Mouse (Mus musculus) CH12.LX (cell line): ENCODE measurements at regions not wholly inside any gene's neighbourhood (a gene's known extent, or its start where the extent isn't known, plus 50 kb on each side); places are given as distances from the start of the nearest gene placed in this dataset.

ENCODE experiments used
- DNase-seq: peaks from one replicate; pipeline ENCODE4 v3.0.0-alpha.2; 2013; ENCODE audit errors: extremely low read depth
- H3K27ac ChIP-seq: 2 replicates; pipeline ENCODE4 v1.5.1; 2012; ENCODE audit warnings: low read depth, mild to moderate bottlenecking, control low read depth, moderate library complexity; ENCODE audit not compliant: insufficient read depth
- H3K27me3 ChIP-seq: replicated peaks from 2 replicates; pipeline ENCODE3; 2012; ENCODE audit warnings: inconsistent platforms
- H3K36me3 ChIP-seq, 2 experiments: replicated peaks in 1 of 2; 2 replicates each; pipeline versions ENCODE3 to v1.6.1; 2012; ENCODE audit warnings: inconsistent platforms in 1 of 2, low read length in 1 of 2, mild to moderate bottlenecking in 1 of 2, mixed read lengths in 1 of 2, moderate library complexity in 1 of 2; ENCODE audit not compliant: control insufficient read depth in 1 of 2, insufficient read depth in 1 of 2
- H3K4me1 ChIP-seq, 2 experiments: 2 replicates each; pipeline ENCODE4 v1.6.1; 2012; ENCODE audit warnings: inconsistent platforms in 1 of 2, moderate library complexity in 1 of 2; ENCODE audit not compliant: insufficient read depth in 2 of 2, control insufficient read depth in 1 of 2
- H3K4me2 ChIP-seq: 2 replicates; pipeline ENCODE4 v1.6.1; 2012; ENCODE audit warnings: low read depth, mild to moderate bottlenecking, control low read depth; ENCODE audit not compliant: poor library complexity, insufficient read depth, severe bottlenecking
- H3K4me3 ChIP-seq, 3 experiments: fragments of 150-350 bp in 1 of 3; sonication (generic) in 1 of 3; replicated peaks in 1 of 3; 2 replicates each; pipeline versions ENCODE3 to v1.5.1; 2011 to 2012; ENCODE audit warnings: low read depth in 2 of 3, low read length in 2 of 3, mild to moderate bottlenecking in 2 of 3, moderate library complexity in 2 of 3, control low read depth in 1 of 3, improper control_type of control experiment in 1 of 3, inconsistent platforms in 1 of 3, mixed read lengths in 1 of 3; ENCODE audit not compliant: poor library complexity in 1 of 3
- H3K79me2 ChIP-seq: replicated peaks from 2 replicates; pipeline ENCODE4 v1.6.1; 2012; ENCODE audit warnings: mild to moderate bottlenecking, moderate library complexity; ENCODE audit not compliant: control insufficient read depth, poor library complexity, insufficient read depth, severe bottlenecking; ENCODE audit errors: extremely low read depth
- H3K9ac ChIP-seq: 2 replicates; pipeline ENCODE4 v1.6.1; 2012; ENCODE audit warnings: low read depth, mild to moderate bottlenecking, control low read depth, moderate library complexity; ENCODE audit not compliant: insufficient read depth
- H3K9me3 ChIP-seq: replicated peaks from 2 replicates; pipeline ENCODE3; 2012; ENCODE audit warnings: low read length, inconsistent platforms, mixed read lengths
- CHD1 ChIP-seq: IDR thresholded peaks from 2 replicates; pipeline ENCODE4 v1.6.1; 2012; ENCODE audit warnings: low read depth, low read length, improper control_type of control experiment, inconsistent platforms
- EP300 ChIP-seq: IDR thresholded peaks from 2 replicates; pipeline ENCODE4 v1.6.1; 2011; ENCODE audit warnings: low read length, improper control_type of control experiment
- GABPA ChIP-seq: IDR thresholded peaks from 2 replicates; pipeline ENCODE4 v1.6.1; 2012; ENCODE audit warnings: low read depth, low read length, improper control_type of control experiment, inconsistent platforms; ENCODE audit not compliant: insufficient replicate concordance
- HCFC1 ChIP-seq: IDR thresholded peaks from 2 replicates; pipeline ENCODE4 v1.6.1; 2012; ENCODE audit warnings: low read depth, mild to moderate bottlenecking, inconsistent platforms, low read length, improper control_type of control experiment
- IRF4 ChIP-seq: IDR thresholded peaks from 2 replicates; pipeline ENCODE4 v1.6.1; 2014; ENCODE audit warnings: low read depth, mild to moderate bottlenecking, inconsistent platforms, low read length, improper control_type of control experiment
- JUN ChIP-seq: IDR thresholded peaks from 2 replicates; pipeline ENCODE4 v1.6.1; 2011; ENCODE audit warnings: low read depth, mild to moderate bottlenecking, low read length, improper control_type of control experiment, moderate library complexity; ENCODE audit not compliant: insufficient read depth
- JUND ChIP-seq: conservative IDR thresholded peaks from 2 replicates; pipeline ENCODE4 v1.6.1; 2011; ENCODE audit warnings: low read depth, low read length, improper control_type of control experiment
- KAT2A ChIP-seq: IDR thresholded peaks from 2 replicates; pipeline ENCODE4 v1.6.1; 2012; ENCODE audit warnings: low read length, improper control_type of control experiment, inconsistent platforms; ENCODE audit not compliant: insufficient replicate concordance
- MAFK ChIP-seq: IDR thresholded peaks from 2 replicates; pipeline ENCODE4 v1.6.1; 2011; ENCODE audit warnings: low read length, improper control_type of control experiment; ENCODE audit not compliant: insufficient replicate concordance
- MAZ ChIP-seq: IDR thresholded peaks from 2 replicates; pipeline ENCODE4 v1.6.1; 2012; ENCODE audit warnings: low read depth, mild to moderate bottlenecking, inconsistent platforms, low read length, improper control_type of control experiment, moderate library complexity
- MEF2A ChIP-seq: IDR thresholded peaks from 2 replicates; pipeline ENCODE4 v1.6.1; 2014; ENCODE audit warnings: low read depth, mild to moderate bottlenecking, inconsistent platforms, low read length, improper control_type of control experiment, borderline replicate concordance
- MXI1 ChIP-seq: IDR thresholded peaks from 2 replicates; pipeline ENCODE4 v1.6.1; 2011; ENCODE audit warnings: mild to moderate bottlenecking, low read depth, low read length, improper control_type of control experiment
- MYC ChIP-seq: IDR thresholded peaks from 2 replicates; pipeline ENCODE4 v1.6.1; 2011; ENCODE audit warnings: low read depth, mild to moderate bottlenecking, improper control_type of control experiment, low read length
- NRF1 ChIP-seq: IDR thresholded peaks from 2 replicates; pipeline ENCODE4 v1.6.1; 2014; ENCODE audit warnings: low read depth, mild to moderate bottlenecking, inconsistent platforms, low read length, improper control_type of control experiment, moderate library complexity
- RAD21 ChIP-seq: IDR thresholded peaks from 2 replicates; pipeline ENCODE4 v1.6.1; 2011; ENCODE audit warnings: low read depth, mild to moderate bottlenecking, low read length, improper control_type of control experiment, moderate library complexity
- SMC3 ChIP-seq: IDR thresholded peaks from 2 replicates; pipeline ENCODE4 v1.6.1; 2011; ENCODE audit warnings: low read depth, low read length, improper control_type of control experiment
- TCF12 ChIP-seq: IDR thresholded peaks from 2 replicates; pipeline ENCODE4 v1.6.1; 2014; ENCODE audit warnings: low read depth, mild to moderate bottlenecking, inconsistent platforms, low read length, improper control_type of control experiment
- USF1 ChIP-seq: IDR thresholded peaks from 2 replicates; pipeline ENCODE4 v1.6.1; 2014; ENCODE audit warnings: low read depth, mild to moderate bottlenecking, inconsistent platforms, low read length, improper control_type of control experiment
- USF2 ChIP-seq: conservative IDR thresholded peaks from 2 replicates; pipeline ENCODE4 v1.6.1; 2011; ENCODE audit warnings: low read depth, low read length, improper control_type of control experiment
- ZC3H11A ChIP-seq: IDR thresholded peaks from 2 replicates; pipeline ENCODE4 v1.6.1; 2012; ENCODE audit warnings: low read depth, mild to moderate bottlenecking, inconsistent platforms, low read length, improper control_type of control experiment
- ZKSCAN1 ChIP-seq: IDR thresholded peaks from 2 replicates; pipeline ENCODE4 v1.6.1; 2012; ENCODE audit warnings: low read depth, inconsistent platforms, low read length, improper control_type of control experiment, borderline replicate concordance
- ZNF384 ChIP-seq: IDR thresholded peaks from 2 replicates; pipeline ENCODE4 v1.6.1; 2012; ENCODE audit warnings: low read depth, low read length, improper control_type of control experiment, inconsistent platforms
- dilution Hi-C: fragments of 300-500 bp; cut with MboI; formaldehyde crosslinking; loops from 2 replicates; pipeline ENCODE4 v1.14.3; 2020; ENCODE audit warnings: low sequenced_read_pairs; ENCODE audit not compliant: extremely low pct_unique_long_range_greater_than_20kb, extremely low pct_ligation_motif_present
- in situ Hi-C: fragments of 300-500 bp; cut with MboI; formaldehyde crosslinking; loops from 3 replicates; pipeline ENCODE4 v1.14.3; 2019; ENCODE audit warnings: low sequenced_read_pairs, low pct_ligation_motif_present, low pct_unique_long_range_greater_than_20kb, mixed read lengths

GRCm38 (mm10) chr2:45850018-45850605, 732.9 kb upstream of the Zeb2 start:
- no peaks in the 10 kb centered on the region for H3K36me3 ChIP-seq

GRCm38 (mm10) chr2:45840389-45840788, 723.2 kb upstream of the Zeb2 start:
- Histone ChIP-seq H3K9me3 (no peaks in the 10 kb centered on the region), H3K4me1 (no peaks in the 10 kb centered on the region), H3K36me3 (no peaks in the 10 kb centered on the region), H3K79me2 (no peaks in the 10 kb centered on the region), H3K9ac (no peak overlapping the region), H3K4me3 (no peak overlapping the region), H3K27ac (no peak overlapping the region), H3K27me3 (no peaks in the 10 kb centered on the region), H3K4me2 (no peak overlapping the region)
- DNase-seq = no peak
- in situ Hi-C loops = no loop called here
- dilution Hi-C loops = no loop called here
- TF ChIP-seq RAD21 = no peak
- no peak for TF ChIP-seq ZC3H11A
- no peak for TF ChIP-seq JUND
- no peak for TF ChIP-seq CHD1
- TF ChIP-seq USF1 = no peak
- no peak for TF ChIP-seq EP300
- no peak for TF ChIP-seq MEF2A
- no peak for TF ChIP-seq ZKSCAN1
- TF ChIP-seq MXI1 = no peak
- TF ChIP-seq MYC = no peak

More at GRCm38 (mm10) chr2:45850018-45850605, 732.9 kb upstream of the Zeb2 start:
- no peak overlapping the region for H3K4me3 ChIP-seq
- peaks cover 0 to 11% of the 10 kb centered on the region in 2 experiments; a peak in 1 of 4 replicates for H3K4me1 ChIP-seq
- H3K9ac ChIP-seq = no peak overlapping the region
- H3K79me2 ChIP-seq = no peaks in the 10 kb centered on the region
- H3K4me2 ChIP-seq = no peak overlapping the region
- H3K27me3 ChIP-seq = no peaks in the 10 kb centered on the region
- dilution Hi-C loops (no loop called here), in situ Hi-C loops (no loop called here)
- H3K27ac ChIP-seq = no peak overlapping the region
- DNase-seq = no peak
- H3K9me3 ChIP-seq = no peaks in the 10 kb centered on the region
- no peak for TF ChIP-seq KAT2A
- TF ChIP-seq MAFK = no peak
- TF ChIP-seq NRF1 = no peak
- TF ChIP-seq EP300 = no peak
- no peak for TF ChIP-seq ZNF384
- TF ChIP-seq HCFC1 = no peak
- TF ChIP-seq JUN = no peak
- no peak for TF ChIP-seq MXI1
- TF ChIP-seq MYC = no peak
- no peak for TF ChIP-seq JUND
- TF ChIP-seq SMC3 = no peak
- no peak for TF ChIP-seq CHD1
- TF ChIP-seq GABPA = no peak
- TF ChIP-seq IRF4 = no peak
- no peak for TF ChIP-seq USF2
- TF ChIP-seq TCF12 = no peak
- TF ChIP-seq MAZ = no peak
